Mouse (Mus musculus) megakaryocyte-erythroid progenitor cell, adult 5 weeks (primary cell): ENCODE measurements around the gene Cdc7. TPM values are rescaled to one million over a fixed set of nuclear protein-coding genes. Genes with fewer than 3 reads are reported as not detected.

ENCODE experiments used
- polyA plus RNA-seq: library from polyadenylated mRNA; stranded (reverse); fragments of >175 nt; gene quantifications from 2 replicates; pipeline ENCODE4 v1.2.3, GENCODE M21; 2012

The Cdc7 gene
- 5.0 and 5.7 TPM in 2 replicates for polyA plus RNA-seq

DNA sequence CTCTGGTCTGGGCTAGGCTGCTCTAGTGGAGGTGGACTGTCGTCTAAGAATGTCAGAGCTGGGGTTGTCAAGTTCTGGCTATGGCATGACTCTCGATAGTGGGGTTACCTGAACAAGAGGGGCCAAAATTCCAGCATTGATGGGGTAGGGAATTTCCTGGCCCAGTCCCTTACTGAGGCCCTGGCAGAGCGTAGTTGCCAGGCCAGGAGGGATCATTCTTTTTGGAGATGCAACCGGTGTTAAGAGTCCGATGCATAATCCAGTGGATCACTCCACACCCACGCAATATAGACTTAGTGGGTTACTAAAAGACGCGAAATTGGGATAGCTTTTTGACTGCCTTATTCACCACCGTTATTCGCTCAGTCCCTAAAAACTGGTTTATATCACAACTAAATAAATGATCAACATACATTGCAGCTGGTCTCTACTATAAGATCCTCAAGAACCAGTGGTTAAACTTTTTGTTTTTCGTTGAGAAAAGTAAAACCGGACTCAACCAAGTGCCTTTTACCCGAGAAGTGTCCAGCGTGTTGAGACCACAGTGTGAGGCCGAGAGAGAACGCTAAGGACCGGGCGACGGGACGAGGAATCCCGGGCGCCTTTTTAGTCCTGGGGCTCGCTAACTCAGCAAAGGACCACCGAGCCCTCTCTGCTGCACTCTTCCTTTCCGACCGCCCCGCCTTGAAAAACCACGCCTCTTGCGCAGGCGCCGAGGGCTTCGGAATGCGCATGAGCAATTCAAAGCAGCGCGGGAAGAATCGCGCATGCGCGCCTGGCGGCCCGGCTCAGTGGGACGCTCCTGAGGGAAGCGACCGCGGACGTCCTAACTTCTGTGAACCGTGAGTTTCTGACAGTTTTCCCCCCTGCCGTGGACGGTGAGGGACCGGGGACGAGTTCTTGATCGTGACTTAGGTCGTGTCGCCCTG lies at the start of gene Cdc7:
Gene Cdc7 (plus strand): TSS at position 739 of the 929 bp plus-strand sequence.

GRCm38 (mm10) chr5:106925488-106926368 lies 38.4 kb upstream of the Cdc7 start, which contains the start of gene Hfm1:
Gene Hfm1 (minus strand): TSS chr5:106926321.

Other genes with a start within 250 kb of the Cdc7 start
- 0.05 TPM in 1 of 2 replicates, not detected in the other for gene Hfm1, start 38.0 kb upstream of the Cdc7 start, polyA plus RNA-seq